Mouse (Mus musculus) thymus, adult 18-20 months (tissue): ENCODE measurements around the gene Cit.

Experiments used
- DNase-seq, 2 experiments: peaks; one replicate each; pipeline ENCODE4 v3.0.0; 2022; ENCODE audit warnings: mixed read lengths in 2 of 2

Cit gene

GRCm38 (mm10) chr5:116052171-116052570 is 207.1 kb downstream of the Cit start:
- no peak for DNase-seq

GRCm38 (mm10) chr5:116052826-116053225 is 207.7 kb downstream of the Cit start:
- no peak for DNase-seq
